Mouse (Mus musculus): Measurements from ENCODE around the gene Fbxl4. TPM values are rescaled to one million over a fixed set of nuclear protein-coding genes. Genes with fewer than 3 reads are reported as not detected.
"Not testable (repeated sequence)": the region's sequence is repeated elsewhere in the genome, so short reads cannot be mapped to it uniquely, and the experiment has no call there.

Gene Fbxl4
- total RNA-seq (2015) (12.8 and 15.0 TPM in 2 replicates), total RNA-seq (2017) (6.9 and 8.2 TPM in 2 replicates)

DNA sequence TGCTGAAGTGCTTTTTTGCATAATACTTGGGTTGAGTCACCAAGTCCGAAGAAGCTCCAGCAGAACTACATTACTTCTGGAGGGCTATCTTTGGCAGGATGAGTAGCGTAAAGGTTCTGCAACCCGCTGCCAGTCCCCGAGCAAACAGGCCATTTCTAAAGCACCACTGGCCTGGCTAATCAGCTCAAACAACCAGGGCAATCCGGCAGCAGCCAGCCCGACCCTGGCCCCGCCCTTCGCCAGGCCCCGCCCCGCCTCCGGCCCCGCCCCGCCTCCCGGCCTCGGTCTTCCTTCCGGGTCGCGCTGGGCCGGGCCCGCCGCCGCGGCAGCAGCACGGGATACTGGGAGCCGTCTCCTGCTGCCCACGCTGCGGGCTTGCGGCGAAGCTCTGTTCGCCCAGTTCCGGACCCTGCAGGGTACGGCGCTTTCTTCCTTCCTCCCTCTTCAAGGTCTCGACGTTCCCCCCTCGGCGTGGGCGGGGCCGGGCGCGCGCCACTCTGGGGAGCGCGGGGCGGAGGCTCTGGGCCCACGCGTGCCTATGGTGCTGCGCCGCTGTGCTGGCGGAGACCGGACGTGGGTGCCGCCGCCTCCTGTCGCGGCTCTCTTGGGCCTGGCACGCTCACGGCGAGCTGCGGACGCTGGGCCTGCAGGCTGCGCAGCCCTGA, at the start of gene Fbxl4:
TSS of gene Fbxl4 (plus strand) at position 278 of the 665 bp plus-strand sequence.
- peak; percentile 90 for ATAC-seq (ENCODE audit: poor library complexity, severe bottlenecking)

GRCm38 (mm10) chr4:22314564-22314963, 42.8 kb upstream of the Fbxl4 start:
- ATAC-seq (ENCODE audit: poor library complexity, severe bottlenecking): no peak

DNA sequence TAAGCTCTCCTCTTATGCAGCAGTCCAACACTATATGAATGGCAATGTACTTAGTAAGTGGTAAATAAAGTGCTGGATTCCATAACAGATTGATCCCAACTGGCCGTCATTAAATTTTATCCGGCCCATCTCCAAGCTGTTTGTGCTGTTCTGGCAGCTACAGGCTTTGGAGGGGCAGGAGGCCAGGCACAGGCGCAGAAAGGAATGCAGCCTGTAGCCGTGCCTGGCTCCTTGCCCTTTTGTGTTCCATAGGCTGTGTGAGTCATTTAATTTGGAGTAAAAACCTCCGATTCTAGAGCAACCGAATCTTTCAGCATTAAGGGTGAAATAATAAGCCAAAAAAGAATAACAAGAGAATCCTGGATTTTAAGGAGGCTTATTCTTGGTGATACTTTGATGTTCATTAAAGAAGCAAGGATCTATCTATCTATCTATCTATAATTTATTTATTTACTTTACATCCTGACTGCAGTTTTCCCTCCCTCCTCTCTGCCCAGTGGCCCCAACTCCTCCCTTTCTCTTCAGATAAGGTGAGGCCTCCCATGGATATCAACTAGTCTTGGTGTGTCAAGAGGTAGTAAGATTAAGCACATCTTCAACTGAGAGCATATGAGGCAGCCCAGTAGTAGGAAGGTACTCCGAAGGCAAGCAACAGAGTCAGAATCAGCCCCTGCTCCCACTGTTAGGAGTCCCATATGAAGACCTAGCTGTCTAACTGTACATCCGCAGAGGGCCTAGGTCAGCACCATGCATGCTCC, 14.3 kb upstream of the Fbxl4 start:
- ATAC-seq (ENCODE audit: poor library complexity, severe bottlenecking): no peak

DNA sequence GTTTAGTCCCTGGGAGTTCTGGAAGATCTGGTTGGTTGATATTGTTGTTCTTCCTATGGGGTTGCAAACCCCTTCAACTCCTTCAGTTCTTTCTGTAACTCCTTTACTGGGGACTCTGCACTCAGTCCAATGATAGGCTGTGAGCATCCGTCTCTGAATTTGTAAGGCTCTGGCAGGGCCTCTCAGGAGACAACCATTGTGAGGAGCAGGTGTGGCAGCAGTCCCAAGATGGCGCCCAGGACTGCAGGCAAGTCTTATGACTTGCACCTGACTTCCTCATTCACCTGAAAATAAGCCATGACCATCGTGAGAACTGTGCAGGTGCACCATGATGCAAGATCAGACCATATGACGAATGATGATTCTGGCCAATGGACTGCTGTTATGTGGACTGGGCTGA, 8.3 kb upstream of the Fbxl4 start:
- ATAC-seq (ENCODE audit: poor library complexity, severe bottlenecking): not testable (repeated sequence)

GRCm38 (mm10) chr4:22357931-22358300, 573 bp downstream of the Fbxl4 start:
- no peak for ATAC-seq (ENCODE audit: poor library complexity, severe bottlenecking)

DNA sequence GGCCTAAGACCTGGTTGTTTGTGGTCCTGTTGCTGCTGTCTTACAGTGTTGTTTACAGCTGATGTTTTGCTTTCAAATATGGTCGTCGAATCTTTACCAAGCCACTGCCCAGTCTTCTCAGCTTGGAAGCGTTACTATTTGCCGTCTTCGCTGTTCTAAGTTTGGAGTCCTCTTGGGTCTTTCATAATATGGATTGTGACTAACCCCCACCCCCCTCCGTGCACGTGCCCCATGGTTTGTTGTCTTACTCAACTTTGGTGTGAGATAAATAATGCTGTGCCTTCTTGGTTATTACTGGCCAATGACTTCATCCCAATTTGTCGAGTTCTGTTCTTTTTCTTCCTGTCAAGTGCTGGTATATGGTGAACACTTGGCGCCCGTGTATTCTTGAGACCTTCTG, 1.1 kb downstream of the Fbxl4 start:
- ATAC-seq (ENCODE audit: poor library complexity, severe bottlenecking): no peak

DNA sequence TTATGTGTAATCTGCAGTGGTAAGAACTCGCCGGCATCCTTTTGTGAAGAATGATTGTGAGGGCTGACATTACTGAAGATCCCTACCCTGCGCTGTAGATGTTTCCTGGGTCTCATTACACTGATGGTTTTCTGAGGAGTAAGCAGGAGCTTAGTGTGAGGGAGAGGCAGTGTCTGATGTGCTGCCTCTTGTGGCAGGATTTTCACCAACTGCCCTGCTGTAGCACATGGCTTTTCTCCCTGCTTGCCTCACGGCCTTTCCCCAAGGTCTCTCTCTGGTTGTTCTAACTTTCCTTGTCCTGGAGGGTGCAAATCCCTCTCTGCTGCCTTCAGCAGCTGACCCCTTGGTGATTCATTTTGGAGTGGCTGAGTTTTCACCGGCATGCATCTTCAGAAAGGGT, 10.0 kb downstream of the Fbxl4 start:
- ATAC-seq (ENCODE audit: poor library complexity, severe bottlenecking): no peak

DNA sequence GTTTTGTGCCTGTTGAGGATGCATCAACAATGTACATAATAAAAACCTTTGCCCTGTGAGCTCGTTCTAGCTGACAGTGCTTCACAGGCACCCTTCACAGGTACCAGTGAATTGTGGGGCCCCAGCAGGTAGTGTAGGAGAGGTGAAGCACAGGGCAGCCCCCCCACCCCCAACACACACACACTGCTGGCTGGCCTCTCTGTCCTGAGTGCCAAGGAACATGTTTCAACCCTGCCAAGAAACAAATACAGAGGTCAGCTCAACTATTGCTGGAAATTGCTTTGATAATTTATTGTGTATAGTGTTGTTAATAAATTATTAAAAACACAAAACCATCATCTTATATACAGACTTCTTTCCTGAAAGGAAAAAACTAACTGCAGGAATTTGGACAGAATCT, 21.2 kb downstream of the Fbxl4 start:
- ATAC-seq (ENCODE audit: poor library complexity, severe bottlenecking): no peak

DNA sequence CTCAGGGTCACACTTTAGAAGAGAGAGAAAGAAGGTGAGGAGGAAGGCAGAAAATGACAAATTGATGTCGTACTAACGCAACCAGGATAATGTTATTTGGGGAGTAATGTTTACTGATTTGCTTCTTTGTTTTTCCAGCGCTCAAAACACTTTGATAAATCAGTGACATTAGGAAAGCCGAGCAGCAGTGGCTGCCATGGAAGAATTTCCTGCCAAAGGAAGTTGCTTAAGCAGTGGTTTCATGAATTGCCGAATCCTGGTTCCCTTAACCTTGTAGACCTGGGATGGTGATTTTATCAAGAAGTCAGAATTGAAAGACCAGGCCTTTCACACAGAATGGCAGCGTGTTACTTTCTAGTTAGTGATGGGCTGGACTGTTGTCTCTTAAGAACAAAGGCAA, 23.3 kb downstream of the Fbxl4 start:
- peak; percentile 29; the same call in 1 of the 2 replicates for ATAC-seq (ENCODE audit: poor library complexity, severe bottlenecking)

- peak; percentile 68 for ATAC-seq (ENCODE audit: poor library complexity, severe bottlenecking)
Observed at GRCm38 (mm10) chr4:22383528-22384265, 26.4 kb downstream of the Fbxl4 start.

DNA sequence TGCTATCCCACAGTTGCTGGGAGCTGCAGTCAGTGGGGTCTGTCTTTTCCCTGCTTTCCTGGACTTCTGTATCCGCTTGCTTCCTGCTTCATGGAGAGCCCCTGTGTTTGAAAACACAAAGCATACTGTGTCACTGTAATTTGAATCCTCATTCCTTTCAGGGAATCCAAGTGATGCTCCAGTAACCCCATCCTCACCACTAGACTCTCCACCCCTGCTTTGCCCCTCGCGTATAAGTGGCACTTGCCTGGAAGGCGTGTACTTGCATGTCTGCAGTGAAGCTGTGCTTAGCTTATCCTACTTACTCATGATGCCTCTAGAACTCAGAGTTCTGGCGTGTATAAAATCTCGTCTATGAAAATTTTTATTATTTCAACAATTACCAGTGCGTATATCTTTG, 32.7 kb downstream of the Fbxl4 start:
- ATAC-seq (ENCODE audit: poor library complexity, severe bottlenecking): no peak

GRCm38 (mm10) chr4:22392777-22393473, 35.6 kb downstream of the Fbxl4 start:
- ATAC-seq (ENCODE audit: poor library complexity, severe bottlenecking): peak; percentile 76

DNA sequence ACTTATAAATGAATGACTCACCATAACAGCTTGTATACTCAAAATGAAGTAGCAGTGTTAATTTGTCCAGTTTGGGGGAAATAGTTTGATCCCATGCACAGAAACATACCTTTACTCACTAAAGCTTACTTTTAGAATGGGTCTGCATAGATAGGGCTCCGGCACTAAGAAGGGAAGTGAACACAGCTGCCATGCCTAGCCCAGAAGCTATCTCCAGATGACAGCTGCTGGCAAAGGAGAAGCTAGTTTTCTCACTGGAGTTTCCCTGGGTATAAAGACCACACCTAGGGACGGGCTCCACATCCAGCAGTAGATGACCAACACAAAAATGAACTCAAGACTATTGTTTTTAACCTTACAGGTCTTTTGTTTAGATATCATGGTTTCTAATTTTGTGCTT, 38.1 kb downstream of the Fbxl4 start:
- ATAC-seq (ENCODE audit: poor library complexity, severe bottlenecking): no peak

GRCm38 (mm10) chr4:22396484-22397000, 39.2 kb downstream of the Fbxl4 start:
- ATAC-seq (ENCODE audit: poor library complexity, severe bottlenecking): no peak

- ATAC-seq (ENCODE audit: poor library complexity, severe bottlenecking): no peak
Observed at GRCm38 (mm10) chr4:22397003-22397402, 39.7 kb downstream of the Fbxl4 start.

DNA sequence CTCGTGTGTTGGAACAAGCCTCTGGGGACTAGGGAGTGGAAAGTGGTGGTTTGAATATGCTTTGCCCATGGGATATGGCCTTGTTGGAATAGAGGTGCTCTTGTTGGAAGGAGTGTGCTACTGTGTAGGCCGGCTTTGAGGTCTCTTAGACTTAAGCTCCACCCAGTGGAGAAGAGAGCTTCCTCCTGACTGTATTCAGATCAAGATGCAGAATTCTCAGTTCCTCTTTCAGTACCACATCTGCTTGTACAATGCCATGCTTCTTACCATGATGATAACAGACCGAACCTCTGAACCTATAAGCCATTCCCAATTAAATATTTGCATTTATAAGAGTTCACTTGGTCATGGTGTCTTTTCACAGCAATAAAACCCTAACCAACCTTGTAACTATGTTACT, 44.7 kb downstream of the Fbxl4 start:
- ATAC-seq (ENCODE audit: poor library complexity, severe bottlenecking): peak; percentile 97

DNA sequence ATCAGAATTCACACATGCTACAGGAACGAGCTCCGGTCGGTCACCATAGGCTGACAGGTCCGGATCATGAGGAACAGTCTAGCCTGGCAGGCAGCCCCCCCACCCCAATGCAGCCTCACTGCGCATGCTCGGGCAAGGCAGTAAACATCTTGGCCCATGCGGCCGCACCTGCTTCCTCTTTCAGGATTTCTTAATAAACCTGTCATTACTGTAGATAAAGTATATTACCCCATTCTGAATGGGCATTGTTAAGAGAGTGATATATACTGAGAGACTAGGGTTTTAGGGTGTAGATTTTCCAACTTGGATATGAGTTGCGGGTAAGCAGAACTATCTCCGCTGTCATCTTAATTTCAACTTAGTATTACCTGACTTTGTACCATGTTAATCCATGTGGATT, 45.6 kb downstream of the Fbxl4 start:
- ATAC-seq (ENCODE audit: poor library complexity, severe bottlenecking): peak; percentile 51

GRCm38 (mm10) chr4:22420627-22421026, 63.3 kb downstream of the Fbxl4 start:
- no peak for ATAC-seq (ENCODE audit: poor library complexity, severe bottlenecking)

DNA sequence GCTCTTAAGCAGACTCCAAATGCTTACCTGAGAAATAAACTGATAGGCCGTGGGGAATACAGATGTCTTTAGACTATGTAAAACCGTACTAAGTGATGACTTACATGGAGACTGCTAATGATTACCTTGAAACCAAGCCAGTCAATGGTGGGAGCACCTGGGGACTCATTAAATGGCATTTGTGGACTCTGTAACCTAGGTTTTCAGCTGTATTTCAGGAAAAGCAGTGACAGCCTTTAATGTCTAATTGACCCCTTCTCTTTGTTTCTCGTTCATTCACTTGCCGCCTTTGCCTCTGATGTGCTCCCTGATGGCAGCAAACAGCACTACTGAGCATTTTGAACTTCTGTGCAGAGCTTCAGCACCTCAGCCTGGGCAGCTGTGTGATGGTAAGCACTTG, 65.1 kb downstream of the Fbxl4 start:
- no peak for ATAC-seq (ENCODE audit: poor library complexity, severe bottlenecking)

GRCm38 (mm10) chr4:22428150-22428549, 70.8 kb downstream of the Fbxl4 start:
- no peak for ATAC-seq (ENCODE audit: poor library complexity, severe bottlenecking)

GRCm38 (mm10) chr4:22469575-22469974, 112.2 kb downstream of the Fbxl4 start:
- no peak for ATAC-seq (ENCODE audit: poor library complexity, severe bottlenecking)
